Mouse (Mus musculus) thymus, postnatal 10 days (tissue): ENCODE measurements at regions not wholly inside any gene's neighbourhood (a gene's known extent, or its start where the extent isn't known, plus 50 kb on each side); places are given as distances from the start of the nearest gene placed in this dataset.

Experiments
- DNase-seq, 2 experiments: peaks; one replicate each; pipeline ENCODE4 v3.0.0; 2021; ENCODE audit warnings: low spot score in 2 of 2

DNA sequence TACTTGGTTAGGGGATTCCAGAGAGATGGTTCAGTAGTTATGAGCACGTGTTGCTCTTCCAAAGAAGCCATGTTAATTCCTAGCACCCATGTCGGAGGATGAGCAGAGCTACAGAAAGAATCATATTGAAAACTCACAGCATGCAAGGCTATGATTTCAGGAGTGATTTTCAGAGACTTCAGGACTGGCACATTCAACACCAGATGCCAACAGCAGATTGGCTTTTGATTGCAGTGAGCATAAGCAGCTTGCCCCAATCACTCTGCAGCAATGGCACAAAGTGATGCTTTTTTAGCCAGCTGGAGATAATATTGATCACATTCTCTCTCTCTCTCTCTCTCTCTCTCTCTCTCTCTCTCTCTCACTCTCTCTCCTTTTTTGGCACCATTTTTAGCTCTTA, 166.6 kb upstream of the Chrm3 start:
- DNase-seq = no peak

DNA sequence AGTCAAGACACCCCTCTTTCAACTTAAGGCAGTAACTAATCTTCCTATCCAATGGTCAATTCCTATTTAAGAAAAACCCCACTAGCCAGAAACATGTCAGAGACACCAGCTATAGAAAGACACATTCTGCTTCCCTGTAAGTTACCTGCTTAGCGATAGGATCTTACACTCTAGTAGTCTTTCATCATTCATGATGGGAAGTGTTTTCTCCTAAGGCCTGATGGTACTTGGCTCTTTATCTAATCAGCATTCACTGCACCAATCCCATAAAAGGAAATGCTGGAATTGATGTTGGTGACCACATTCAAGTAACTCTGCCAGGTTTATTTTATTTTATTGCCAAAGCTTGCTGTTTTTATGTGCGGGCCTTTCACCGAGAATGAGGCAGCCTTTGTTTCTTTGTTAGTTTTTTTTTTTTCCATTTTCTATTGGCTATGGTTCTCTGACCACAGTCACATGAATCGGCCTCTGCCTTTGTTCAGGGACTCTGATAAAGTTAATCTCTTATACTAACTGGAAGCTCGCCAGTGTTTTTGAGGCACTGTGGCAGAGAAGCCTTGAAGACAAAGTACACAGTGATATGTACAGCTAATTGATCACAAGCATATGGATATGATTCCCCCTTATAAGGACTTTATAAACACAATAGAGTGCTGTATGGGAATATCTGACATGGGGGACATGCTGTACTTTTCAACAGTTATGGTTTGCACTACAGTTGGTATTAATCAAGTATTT, 166.0 kb upstream of the Chrm3 start:
- no peak for DNase-seq

DNA sequence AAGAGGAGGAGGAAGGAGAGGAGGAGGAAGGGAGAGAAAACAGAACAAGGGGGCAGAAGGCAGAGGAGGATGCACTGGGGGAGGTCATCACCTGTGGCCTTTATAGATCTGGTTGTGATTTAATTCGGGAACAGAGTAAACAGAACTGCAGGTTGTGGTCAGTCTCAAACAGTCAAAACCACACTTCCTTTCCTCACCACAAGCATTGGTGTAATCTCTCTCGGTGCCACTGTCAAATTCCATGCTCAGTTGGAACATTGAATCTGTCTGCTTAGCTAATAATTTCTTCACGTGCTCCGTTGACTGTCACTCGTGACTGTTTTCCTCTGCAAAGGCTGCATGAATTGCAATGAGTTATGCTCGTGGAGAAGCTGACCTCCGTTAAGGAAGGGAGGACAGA, 143.6 kb upstream of the Chrm3 start:
- no peak for DNase-seq

DNA sequence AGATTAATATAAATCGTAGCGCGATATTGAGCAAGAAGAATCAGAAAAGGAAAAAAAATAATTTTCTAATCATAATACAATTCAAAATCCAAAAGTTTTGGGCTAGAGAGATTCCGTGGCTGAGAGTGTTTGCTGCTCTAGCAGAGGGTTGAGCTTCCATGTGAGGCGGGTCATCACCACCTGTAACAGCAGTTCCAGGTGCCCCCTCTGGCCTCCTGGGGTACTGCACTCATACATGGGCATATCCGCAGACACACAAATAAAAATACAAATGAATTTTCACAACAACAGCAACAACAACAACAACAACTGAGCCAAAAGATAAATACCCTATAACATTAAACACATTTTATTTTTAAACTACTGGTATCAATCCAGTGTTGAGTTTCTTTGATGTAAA, 94.7 kb upstream of the Chrm3 start:
- peak in 1 of 2 experiments; percentile 3 for DNase-seq

GRCm38 (mm10) chr13:10454667-10455066, 94.0 kb upstream of the Chrm3 start:
- no peak for DNase-seq

- no peak for DNase-seq
Observed at GRCm38 (mm10) chr13:10451057-10451456, 90.4 kb upstream of the Chrm3 start.

- DNase-seq = no peak
Observed at GRCm38 (mm10) chr13:10449502-10449901, 88.9 kb upstream of the Chrm3 start.

DNA sequence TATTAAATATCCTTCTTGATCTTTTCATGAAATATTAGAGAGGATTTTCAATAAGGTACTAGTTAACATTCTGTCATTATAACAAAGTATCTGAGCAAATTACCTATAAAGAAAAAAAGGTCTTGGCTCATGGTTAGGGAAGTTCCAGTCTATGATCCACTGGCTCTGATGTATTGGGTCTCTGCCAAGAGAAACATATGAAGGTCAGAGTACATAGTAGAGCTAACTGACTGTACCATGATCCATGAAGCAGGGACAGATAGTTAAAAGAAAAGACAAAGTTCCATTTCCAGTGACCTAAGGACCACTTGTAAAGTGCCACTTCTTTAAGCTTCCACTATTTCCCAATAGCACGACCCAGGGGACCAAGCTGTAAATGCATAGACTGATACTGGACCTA, 87.2 kb upstream of the Chrm3 start:
- DNase-seq = no peak

- DNase-seq = no peak
Observed at GRCm38 (mm10) chr13:10445679-10446078, 85.0 kb upstream of the Chrm3 start.
